Mouse (Mus musculus): ENCODE data around the gene Ajm1.

GRCm38 (mm10) chr2:25584152-25584551 lies 2.6 kb upstream of the Ajm1 start:
- TF ChIP-seq CTCF (IDR thresholded peaks at IDR 0.05; ENCODE audit: control insufficient read depth, insufficient read depth, low read length) (no peak), POLR2A (IDR thresholded peaks at IDR 0.05; ENCODE audit: borderline replicate concordance, control insufficient read depth, low read depth, low read length) (no peak)

All from bone marrow, adult 2 months (tissue).